Mouse (Mus musculus): ENCODE data around the gene Gm16451. TPM values are rescaled to one million over a fixed set of nuclear protein-coding genes. Genes with fewer than 3 reads are reported as not detected.

Gm16451 gene
- polyA plus RNA-seq (2015; fragmentation: Nextera tagmentation; extraction: Ambion mirVana) = not detected in 2 replicates

GRCm38 (mm10) chr7:22118145-22118544 is at the start of gene Gm16451:
Gm16451 (minus strand) TSS chr7:22118245.

GRCm38 (mm10) chr7:22163935-22164334 is 45.9 kb upstream of the Gm16451 start, which contains the start of gene Vmn1r142:
Vmn1r142 (minus strand) TSS chr7:22164035.

GRCm38 (mm10) chr7:22134641-22135040 is 16.6 kb upstream of the Gm16451 start, which contains the start of gene Gm10666:
Gm10666 (minus strand) TSS chr7:22134741.

GRCm38 (mm10) chr7:22068757-22069156 is 49.3 kb downstream of the Gm16451 start, which contains the start of gene Vmn1r139:
Vmn1r139 (plus strand) TSS chr7:22069057.

Other genes with a start within 250 kb of the Gm16451 start
- not detected in 2 replicates for gene Gm5891, start 197.0 kb downstream of the Gm16451 start, polyA plus RNA-seq (2015; fragmentation: Nextera tagmentation; extraction: Ambion mirVana)
- not detected in 2 replicates for gene Vmn1r137, start 123.7 kb downstream of the Gm16451 start, polyA plus RNA-seq (2015; fragmentation: Nextera tagmentation; extraction: Ambion mirVana)
- not detected in 2 replicates for gene Vmn1r138, start 89.3 kb downstream of the Gm16451 start, polyA plus RNA-seq (2015; fragmentation: Nextera tagmentation; extraction: Ambion mirVana)
- not detected in 2 replicates for gene Gm6176, start 61.9 kb downstream of the Gm16451 start, polyA plus RNA-seq (2015; fragmentation: Nextera tagmentation; extraction: Ambion mirVana)
- not detected in 2 replicates for gene Vmn1r139, start 49.2 kb downstream of the Gm16451 start, polyA plus RNA-seq (2015; fragmentation: Nextera tagmentation; extraction: Ambion mirVana)
- not detected in 2 replicates for gene Gm10666, start 16.5 kb upstream of the Gm16451 start, polyA plus RNA-seq (2015; fragmentation: Nextera tagmentation; extraction: Ambion mirVana)
- not detected in 2 replicates for gene Vmn1r142, start 45.8 kb upstream of the Gm16451 start, polyA plus RNA-seq (2015; fragmentation: Nextera tagmentation; extraction: Ambion mirVana)
- not detected in 2 replicates for gene Vmn1r143, start 71.1 kb upstream of the Gm16451 start, polyA plus RNA-seq (2015; fragmentation: Nextera tagmentation; extraction: Ambion mirVana)
- gene Gm8653, start 83.0 kb upstream of the Gm16451 start, polyA plus RNA-seq (2015; fragmentation: Nextera tagmentation; extraction: Ambion mirVana) = not detected in 2 replicates
- gene Gm8453, start 111.2 kb upstream of the Gm16451 start, polyA plus RNA-seq (2015; fragmentation: Nextera tagmentation; extraction: Ambion mirVana) = not detected in 2 replicates
- gene Gm4187, start 211.5 kb upstream of the Gm16451 start, polyA plus RNA-seq (2015; fragmentation: Nextera tagmentation; extraction: Ambion mirVana) = not detected in 2 replicates